Mouse (Mus musculus) forebrain, postnatal 0 days (tissue): ENCODE results near the gene Zbtb16. TPM values are rescaled to one million over a fixed set of nuclear protein-coding genes. Genes with fewer than 3 reads are reported as not detected.

ENCODE experiments used
- ATAC-seq: fragments of 200-750 bp; cut with Nextera tagmentation; 2 replicates; pipeline ENCODE4 v1.8.0; 2017; ENCODE audit warnings: mild to moderate bottlenecking, moderate library complexity
- DNase-seq: peaks from one replicate; pipeline ENCODE4 v3.0.0-alpha.2; 2015
- H3K27ac ChIP-seq: fragments of 300-500 bp; sonication (generic); 2 replicates; pipeline ENCODE4 v1.5.1; 2014; ENCODE audit warnings: low read depth, mild to moderate bottlenecking, antibody characterized with exemption, low read length, moderate library complexity, mixed read lengths
- H3K27me3 ChIP-seq: fragments of 300-500 bp; sonication (generic); 2 replicates; pipeline ENCODE4 v1.6.1; 2014; ENCODE audit warnings: mild to moderate bottlenecking, low read length, mixed read lengths; ENCODE audit not compliant: insufficient read depth
- H3K36me3 ChIP-seq: fragments of 300-500 bp; sonication (generic); 2 replicates; pipeline ENCODE4 v1.6.1; 2014; ENCODE audit warnings: mild to moderate bottlenecking, moderate library complexity; ENCODE audit not compliant: insufficient read depth
- H3K4me1 ChIP-seq: fragments of 300-500 bp; sonication (generic); 2 replicates; pipeline ENCODE4 v1.6.1; 2014; ENCODE audit warnings: antibody characterized with exemption; ENCODE audit not compliant: insufficient read depth
- H3K4me2 ChIP-seq: fragments of 300-500 bp; sonication (generic); 2 replicates; pipeline ENCODE4 v1.6.1; 2014; ENCODE audit warnings: low read depth, mild to moderate bottlenecking, moderate library complexity
- H3K4me3 ChIP-seq: fragments of 300-500 bp; sonication (generic); 2 replicates; pipeline ENCODE4 v1.5.1; 2014; ENCODE audit warnings: low read depth, low read length, mixed read lengths
- H3K9ac ChIP-seq: fragments of 300-500 bp; sonication (generic); 2 replicates; pipeline ENCODE4 v1.6.1; 2014; ENCODE audit warnings: mild to moderate bottlenecking
- H3K9me3 ChIP-seq: fragments of 300-500 bp; sonication (generic); 2 replicates; pipeline ENCODE4 v1.6.1; 2016; ENCODE audit warnings: low read length
- CTCF ChIP-seq: sonication (generic); IDR thresholded peaks from 2 replicates; pipeline ENCODE4 v1.5.1; 2016; ENCODE audit warnings: antibody characterized with exemption, control low read depth, low read depth
- WGBS: fragments of 180-500 bp; shearing (Covaris S2); extraction: QIAGEN DNeasy Blood & Tissue Kit; methylation state at CpG from one replicate; pipeline ENCODE4 v1.1.7; 2014; 5-methylcytosine and 5-hydroxymethylcytosine counted together
- polyA plus RNA-seq: library from polyadenylated mRNA; unstranded; fragments of >200 nt; fragmentation: Nextera tagmentation; extraction: Ambion mirVana; gene quantifications from 2 replicates; pipeline ENCODE4 v1.2.1, GENCODE M21; 2015
- total RNA-seq: library from RNA; depleted of rRNA; stranded (reverse); fragments of >200 nt; gene quantifications from 2 replicates; pipeline ENCODE4 v1.2.3, GENCODE M21; 2014

Gene Zbtb16
- total and polyA plus RNA-seq, 2 experiments from 2014 or later: 6.8 to 12.6 TPM

GRCm38 (mm10) chr9:48650846-48651245 is 185.2 kb downstream of the Zbtb16 start:
- Histone ChIP-seq H3K36me3 (no peaks in the 10 kb centered on the region), H3K4me2 (no peak overlapping the region), H3K4me1 (peaks cover 10% of the 10 kb centered on the region), H3K9me3 (no peaks in the 10 kb centered on the region), H3K9ac (no peak overlapping the region), H3K27ac (no peak overlapping the region), H3K4me3 (no peak overlapping the region), H3K27me3 (peaks cover 4% of the 10 kb centered on the region; the same call in 1 of the 2 replicates)
- ATAC-seq (no peak), DNase-seq (no peak)
- WGBS: 77% methylated on average over 2 of the region's 2 CpGs
- no peak for TF ChIP-seq CTCF

- WGBS: 37% methylated on average over 17 of the region's 17 CpGs
- no peak overlapping the region for H3K4me3 ChIP-seq
- H3K9ac ChIP-seq: no peak overlapping the region
- TF ChIP-seq CTCF: 0 out of 2 replicates have a peak, but pooled peaks have one; percentile 16
- peaks cover 4% of the 10 kb centered on the region; the same call in 1 of the 2 replicates for H3K27me3 ChIP-seq
- no peak overlapping the region for H3K4me2 ChIP-seq
- DNase-seq: no peak
- no peaks in the 10 kb centered on the region for H3K9me3 ChIP-seq
- peaks cover 10% of the 10 kb centered on the region for H3K4me1 ChIP-seq
- ATAC-seq: no peak
- no peak overlapping the region for H3K27ac ChIP-seq
- H3K36me3 ChIP-seq: no peaks in the 10 kb centered on the region
Observed at GRCm38 (mm10) chr9:48649851-48650685, 186.0 kb downstream of the Zbtb16 start.

- Histone ChIP-seq H3K4me3 (peak overlapping the region; percentile 11; the same call in 1 of the 2 replicates), H3K9ac (no peak overlapping the region), H3K9me3 (0 out of 2 replicates have a peak, but pooled peaks cover 2% of the 10 kb centered on the region), H3K36me3 (no peaks in the 10 kb centered on the region), H3K27me3 (peaks cover 4% of the 10 kb centered on the region; the same call in 1 of the 2 replicates), H3K27ac (no peak overlapping the region), H3K4me2 (peak overlapping the region; percentile 35), H3K4me1 (peaks cover 10% of the 10 kb centered on the region)
- WGBS: 5% methylated on average over 22 of the region's 22 CpGs
- ATAC-seq (peak; percentile 40; the same call in 1 of the 2 replicates), DNase-seq (peak; percentile 28)
- no peak for TF ChIP-seq CTCF
Observed at GRCm38 (mm10) chr9:48649098-48649766, 186.8 kb downstream of the Zbtb16 start.

DNA sequence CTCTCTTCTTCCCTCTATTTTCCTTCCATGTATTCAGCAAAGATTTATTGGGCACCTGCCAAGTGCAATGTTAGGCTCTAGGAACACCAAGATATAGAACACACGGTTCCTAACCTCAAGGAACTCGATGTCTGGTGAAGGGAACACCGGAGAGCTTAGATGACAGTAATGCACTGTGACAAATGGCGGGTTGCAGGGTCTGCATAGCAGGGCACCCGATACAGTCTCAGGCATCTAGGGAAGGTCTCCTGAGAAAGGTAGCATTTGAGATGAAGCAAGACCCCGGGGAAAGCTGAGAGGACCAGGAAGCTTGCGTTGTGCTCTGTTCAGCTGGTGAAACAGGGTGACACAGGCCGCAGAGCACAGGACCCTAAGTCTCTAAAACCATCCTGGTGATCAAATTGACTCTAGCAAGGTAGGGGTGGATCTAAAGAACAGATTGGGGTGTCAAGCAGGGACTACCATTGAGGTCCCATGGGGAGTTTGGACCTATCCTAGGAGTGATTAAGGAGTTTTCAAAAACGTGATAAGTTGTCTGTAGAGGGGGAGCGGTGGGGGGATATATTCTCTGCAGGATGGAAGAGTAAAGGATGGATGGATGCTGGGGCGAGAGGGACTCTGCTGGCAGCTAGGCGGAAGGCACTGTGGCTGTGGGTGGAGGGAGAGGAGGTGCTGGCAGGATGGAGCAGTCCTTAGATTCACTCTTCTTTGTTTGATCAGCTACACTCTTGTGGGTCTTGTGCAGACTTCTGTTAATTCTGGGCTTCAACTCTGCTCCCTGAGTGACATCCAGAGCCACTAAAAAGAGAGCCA is 187.5 kb downstream of the Zbtb16 start:
- Histone ChIP-seq H3K4me1 (peaks cover 10% of the 10 kb centered on the region), H3K9ac (no peak overlapping the region), H3K27me3 (peaks cover 4% of the 10 kb centered on the region; the same call in 1 of the 2 replicates), H3K9me3 (0 out of 2 replicates have a peak, but pooled peaks cover 3% of the 10 kb centered on the region), H3K36me3 (no peaks in the 10 kb centered on the region), H3K27ac (no peak overlapping the region), H3K4me2 (peak overlapping the region; percentile 35; the same call in 1 of the 2 replicates), H3K4me3 (no peak overlapping the region)
- 41% methylated on average over 12 of the region's 12 CpGs for WGBS
- ATAC-seq: no peak
- peak; percentile 50 for DNase-seq
- TF ChIP-seq CTCF: no peak

GRCm38 (mm10) chr9:48647648-48648284 is 188.3 kb downstream of the Zbtb16 start:
- no peak for TF ChIP-seq CTCF
- 25% methylated on average over 10 of the region's 10 CpGs for WGBS
- H3K4me2 ChIP-seq: no peak overlapping the region
- DNase-seq: no peak
- H3K4me1 ChIP-seq: peaks cover 10% of the 10 kb centered on the region
- no peak overlapping the region for H3K4me3 ChIP-seq
- H3K27ac ChIP-seq: no peak overlapping the region
- no peak overlapping the region for H3K9ac ChIP-seq
- no peaks in the 10 kb centered on the region for H3K36me3 ChIP-seq
- peaks cover 4% of the 10 kb centered on the region; the same call in 1 of the 2 replicates for H3K27me3 ChIP-seq
- no peak for ATAC-seq
- H3K9me3 ChIP-seq: 0 out of 2 replicates have a peak, but pooled peaks cover 3% of the 10 kb centered on the region
